8 mouse cellular contexts compared by ENCODE assay signal in genomic region chr7:126963548-126964286, GRCm38 (mm10). TPM values are rescaled to one million over a fixed set of nuclear protein-coding genes. Genes with fewer than 3 reads are reported as not detected.
DNase-seq lines count a peak whose midpoint lies in the region; ATAC-seq and TF ChIP-seq lines count a peak whose summit lies in the region.

No protein-coding gene starts in this region.

- no peak for ATAC-seq in kidney, embryonic 16.5 days (ENCODE audit: low FRiP score, low TSS enrichment)
- ATAC-seq in midbrain, postnatal 0 days (ENCODE audit: low FRiP score): no peak

- H3K4me3 ChIP-seq in embryonic facial prominence, embryonic 10.5 days: peak overlapping the region; percentile 22; the same call in 1 of the 2 replicates
- H3K4me3 ChIP-seq in kidney, embryonic 16.5 days (ENCODE audit: low read length): no peak overlapping the region; the same call in 1 of the 2 replicates
- no peak overlapping the region for H3K4me3 ChIP-seq in midbrain, postnatal 0 days (ENCODE audit: low read depth, low read length)

- H3K4me2 ChIP-seq in kidney, embryonic 16.5 days (replicated peaks; ENCODE audit: low read depth, low read length): peak overlapping the region; percentile 11
- no peak overlapping the region for H3K4me2 ChIP-seq in midbrain, postnatal 0 days (ENCODE audit: low read depth, low read length, poor library complexity, severe bottlenecking)

- no peaks in the 10 kb centered on the region for H3K36me3 ChIP-seq in embryonic facial prominence, embryonic 10.5 days (replicated peaks)
- H3K36me3 ChIP-seq in kidney, embryonic 16.5 days (ENCODE audit: insufficient read depth, low read length): no peaks in the 10 kb centered on the region
- peaks cover 62% of the 10 kb centered on the region for H3K36me3 ChIP-seq in midbrain, postnatal 0 days (ENCODE audit: insufficient read depth, low read length)

- H3K4me1 ChIP-seq in embryonic facial prominence, embryonic 10.5 days: peaks cover 7% of the 10 kb centered on the region
- H3K4me1 ChIP-seq in kidney, embryonic 16.5 days (ENCODE audit: insufficient read depth, low read length): no peaks in the 10 kb centered on the region
- no peaks in the 10 kb centered on the region for H3K4me1 ChIP-seq in midbrain, postnatal 0 days (ENCODE audit: insufficient read depth, low read length)

- H3K9me3 ChIP-seq in embryonic facial prominence, embryonic 10.5 days: no peaks in the 10 kb centered on the region
- H3K9me3 ChIP-seq in kidney, embryonic 16.5 days (ENCODE audit: low read length): no peaks in the 10 kb centered on the region
- H3K9me3 ChIP-seq in midbrain, postnatal 0 days (ENCODE audit: low read length): no peaks in the 10 kb centered on the region

- intact Hi-C loops in left cerebral cortex, postnatal 4 days (cut with DNase I): no loop called here
- intact Hi-C loops in left cerebral cortex, postnatal 25 days (cut with DNase I): no loop called here

- 28% methylated on average over 19 of the region's 19 CpGs for WGBS in embryonic facial prominence, embryonic 10.5 days
- WGBS in kidney, embryonic 16.5 days: 20% methylated on average over 19 of the region's 19 CpGs
- 30% methylated on average over 19 of the region's 19 CpGs for WGBS in midbrain, postnatal 0 days

- H3K27me3 ChIP-seq in embryonic facial prominence, embryonic 10.5 days (replicated peaks; ENCODE audit: low read depth, poor library complexity, severe bottlenecking): peaks cover 36% of the 10 kb centered on the region
- peaks cover 14% of the 10 kb centered on the region for H3K27me3 ChIP-seq in kidney, embryonic 16.5 days (ENCODE audit: insufficient read depth, low read length)
- no peaks in the 10 kb centered on the region for H3K27me3 ChIP-seq in midbrain, postnatal 0 days (ENCODE audit: insufficient read depth, low read length)

- peak; percentile 34 for DNase-seq in left cerebral cortex, postnatal 4 days
- no peak for DNase-seq in left cerebral cortex, postnatal 25 days (ENCODE audit: low spot score in 2 of 2)
- DNase-seq in Muller cell, postnatal 12 days (ENCODE audit: inconsistent ontology term): peak; percentile 35
- peak; percentile 61 for DNase-seq in embryonic facial prominence, embryonic 10.5 days (ENCODE audit: low spot score)
- DNase-seq in midbrain, postnatal 0 days (ENCODE audit: low spot score): no peak
- DNase-seq in frontal cortex, postnatal 14 days (ENCODE audit: low spot score in 2 of 2): no peak
- DNase-seq in right cerebral cortex, postnatal 36 days (ENCODE audit: low spot score in 2 of 2): no peak

- no peak overlapping the region for H3K27ac ChIP-seq in embryonic facial prominence, embryonic 10.5 days (replicated peaks)
- no peak overlapping the region for H3K27ac ChIP-seq in kidney, embryonic 16.5 days (ENCODE audit: low read length)
- no peak overlapping the region for H3K27ac ChIP-seq in midbrain, postnatal 0 days (ENCODE audit: low read depth, low read length)

- no peak overlapping the region for H3K9ac ChIP-seq in kidney, embryonic 16.5 days (replicated peaks; ENCODE audit: low read length)
- no peak overlapping the region for H3K9ac ChIP-seq in midbrain, postnatal 0 days (replicated peaks; ENCODE audit: low read length, poor library complexity, severe bottlenecking)

- TF ChIP-seq CTCF in midbrain, postnatal 0 days (IDR thresholded peaks at IDR 0.05): peak; percentile 63

RNA-seq across cellular contexts. Expression of gene Cdipt, which starts 12.0 kb away (rescaled TPM):
- 100 to 1,000 TPM in 1 of 2 experiments, 10 to 100 TPM in 1; 92.7 to 104 TPM for total RNA-seq in left cerebral cortex, postnatal 4 days (2021)
- 100 to 1,000 TPM; 194 to 197 TPM for total RNA-seq in left cerebral cortex, postnatal 25 days (2021)
- polyA plus RNA-seq in embryonic facial prominence, embryonic 10.5 days (2016; fragmentation: Nextera tagmentation; extraction: Ambion mirVana): 79.9 and 85.2 TPM in 2 replicates
- 135 and 137 TPM in 2 replicates for polyA plus RNA-seq in kidney, embryonic 16.5 days (2015; fragmentation: Nextera tagmentation; extraction: Ambion mirVana)
- total RNA-seq in midbrain, postnatal 0 days (2014; rRNA removed): 193 and 244 TPM in 2 replicates
- polyA plus RNA-seq in midbrain, postnatal 0 days (2015; fragmentation: Nextera tagmentation; extraction: Ambion mirVana): 142 and 157 TPM in 2 replicates

RNA-seq across cellular contexts. Expression of gene Cdiptos, which starts 12.2 kb away (rescaled TPM):
- total RNA-seq in left cerebral cortex, postnatal 4 days (2021): not detected
- not detected for total RNA-seq in left cerebral cortex, postnatal 25 days (2021)
- 0.50 and 0.77 TPM in 2 replicates for polyA plus RNA-seq in embryonic facial prominence, embryonic 10.5 days (2016; fragmentation: Nextera tagmentation; extraction: Ambion mirVana)
- 1.6 and 2.1 TPM in 2 replicates for polyA plus RNA-seq in kidney, embryonic 16.5 days (2015; fragmentation: Nextera tagmentation; extraction: Ambion mirVana)
- total RNA-seq in midbrain, postnatal 0 days (2014; rRNA removed): not detected in 2 replicates
- polyA plus RNA-seq in midbrain, postnatal 0 days (2015; fragmentation: Nextera tagmentation; extraction: Ambion mirVana): 0.72 and 0.79 TPM in 2 replicates

RNA-seq across cellular contexts. Expression of gene Sez6l2, which starts 13.4 kb away (rescaled TPM):
- total RNA-seq in left cerebral cortex, postnatal 4 days (2021): 100 to 1,000 TPM; 214 to 235 TPM
- 100 to 1,000 TPM; 400 to 404 TPM for total RNA-seq in left cerebral cortex, postnatal 25 days (2021)
- polyA plus RNA-seq in embryonic facial prominence, embryonic 10.5 days (2016; fragmentation: Nextera tagmentation; extraction: Ambion mirVana): 0.77 and 1.2 TPM in 2 replicates
- polyA plus RNA-seq in kidney, embryonic 16.5 days (2015; fragmentation: Nextera tagmentation; extraction: Ambion mirVana): 0.86 and 1.6 TPM in 2 replicates
- total RNA-seq in midbrain, postnatal 0 days (2014; rRNA removed): 235 and 283 TPM in 2 replicates
- 66.2 and 72.8 TPM in 2 replicates for polyA plus RNA-seq in midbrain, postnatal 0 days (2015; fragmentation: Nextera tagmentation; extraction: Ambion mirVana)

RNA-seq across cellular contexts. Expression of gene Asphd1, which starts 14.3 kb away (rescaled TPM):
- total RNA-seq in left cerebral cortex, postnatal 4 days (2021): 10 to 100 TPM; 26.5 to 31.9 TPM
- total RNA-seq in left cerebral cortex, postnatal 25 days (2021): 10 to 100 TPM; 44.2 to 50.3 TPM
- 0.14 and 0.15 TPM in 2 replicates for polyA plus RNA-seq in embryonic facial prominence, embryonic 10.5 days (2016; fragmentation: Nextera tagmentation; extraction: Ambion mirVana)
- polyA plus RNA-seq in kidney, embryonic 16.5 days (2015; fragmentation: Nextera tagmentation; extraction: Ambion mirVana): 0.12 and 0.24 TPM in 2 replicates
- total RNA-seq in midbrain, postnatal 0 days (2014; rRNA removed): 32.3 and 44.5 TPM in 2 replicates
- 16.2 and 17.6 TPM in 2 replicates for polyA plus RNA-seq in midbrain, postnatal 0 days (2015; fragmentation: Nextera tagmentation; extraction: Ambion mirVana)

RNA-seq across cellular contexts. Expression of gene Kctd13, which starts 35.0 kb away (rescaled TPM):
- 100 to 1,000 TPM; 151 to 167 TPM for total RNA-seq in left cerebral cortex, postnatal 4 days (2021)
- 100 to 1,000 TPM; 139 TPM for total RNA-seq in left cerebral cortex, postnatal 25 days (2021)
- polyA plus RNA-seq in embryonic facial prominence, embryonic 10.5 days (2016; fragmentation: Nextera tagmentation; extraction: Ambion mirVana): 20.2 and 21.3 TPM in 2 replicates
- polyA plus RNA-seq in kidney, embryonic 16.5 days (2015; fragmentation: Nextera tagmentation; extraction: Ambion mirVana): 16.5 and 17.7 TPM in 2 replicates
- 129 and 150 TPM in 2 replicates for total RNA-seq in midbrain, postnatal 0 days (2014; rRNA removed)
- polyA plus RNA-seq in midbrain, postnatal 0 days (2015; fragmentation: Nextera tagmentation; extraction: Ambion mirVana): 166 and 167 TPM in 2 replicates

Comparison
In these comparisons a context has a peak if more than half of its experiments do, and no peak if none do; other contexts are left out.
1. DNase-seq: peak in left cerebral cortex, postnatal 4 days (single experiment), Muller cell, postnatal 12 days (single experiment) and embryonic facial prominence, embryonic 10.5 days (single experiment); none in left cerebral cortex, postnatal 25 days (0 of 2), midbrain, postnatal 0 days (single experiment), frontal cortex, postnatal 14 days (0 of 2) and right cerebral cortex, postnatal 36 days (0 of 2).